Mouse (Mus musculus) heart, embryonic 16.5 days (tissue): ENCODE measurements at regions not wholly inside any gene's neighbourhood (a gene's known extent, or its start where the extent isn't known, plus 50 kb on each side); places are given as distances from the start of the nearest gene placed in this dataset.
"Not testable (repeated sequence)": the region's sequence is repeated elsewhere in the genome, so short reads cannot be mapped to it uniquely, and the experiment has no call there.

Experiments
- ATAC-seq: fragments of 200-750 bp; cut with Nextera tagmentation; replicated peaks from 2 replicates; pipeline ENCODE4 v1.8.0; 2017; ENCODE audit warnings: moderate number of reproducible peaks; ENCODE audit not compliant: insufficient read depth, low FRiP score; ENCODE audit errors: extremely low read depth
- H3K27ac ChIP-seq: fragments of 300-500 bp; sonication (generic); 2 replicates; pipeline ENCODE4 v1.5.1; 2014; ENCODE audit warnings: mild to moderate bottlenecking, low read length, control low read depth, moderate library complexity
- H3K27me3 ChIP-seq: fragments of 300-500 bp; sonication (generic); 2 replicates; pipeline ENCODE4 v1.6.1; 2014; ENCODE audit warnings: low read length, mixed read lengths; ENCODE audit not compliant: control insufficient read depth, insufficient read depth
- H3K36me3 ChIP-seq: fragments of 300-500 bp; sonication (generic); 2 replicates; pipeline ENCODE4 v1.6.1; 2014; ENCODE audit not compliant: control insufficient read depth, insufficient read depth
- H3K4me1 ChIP-seq: fragments of 300-500 bp; sonication (generic); 2 replicates; pipeline ENCODE4 v1.6.1; 2014; ENCODE audit warnings: low read length, mixed read lengths; ENCODE audit not compliant: control insufficient read depth, insufficient read depth
- H3K4me2 ChIP-seq: fragments of 300-500 bp; sonication (generic); 2 replicates; pipeline ENCODE4 v1.6.1; 2014; ENCODE audit warnings: low read depth, mild to moderate bottlenecking, control low read depth, low read length
- H3K4me3 ChIP-seq: fragments of 300-500 bp; sonication (generic); 2 replicates; pipeline ENCODE4 v1.5.1; 2014; ENCODE audit warnings: mild to moderate bottlenecking, control low read depth, low read length
- H3K9ac ChIP-seq: fragments of 300-500 bp; sonication (generic); 2 replicates; pipeline ENCODE4 v1.6.1; 2014; ENCODE audit warnings: low read length, control low read depth
- H3K9me3 ChIP-seq: fragments of 300-500 bp; sonication (generic); replicated peaks from 2 replicates; pipeline ENCODE4 v1.6.1; 2016; ENCODE audit warnings: low read length; ENCODE audit not compliant: control insufficient read depth
- WGBS: fragments of 180-500 bp; shearing (Covaris S2); extraction: QIAGEN DNeasy Blood & Tissue Kit; methylation state at CpG from one replicate; pipeline ENCODE4 v1.1.7; 2014; 5-methylcytosine and 5-hydroxymethylcytosine counted together

- no peaks in the 10 kb centered on the region for H3K36me3 ChIP-seq
- H3K27me3 ChIP-seq = no peaks in the 10 kb centered on the region
- 75% methylated on average over 2 of the region's 2 CpGs for WGBS
- H3K9me3 ChIP-seq = no peaks in the 10 kb centered on the region
- no peak overlapping the region for H3K27ac ChIP-seq
- no peak overlapping the region for H3K4me3 ChIP-seq
- no peaks in the 10 kb centered on the region for H3K4me1 ChIP-seq
- ATAC-seq = no peak
- no peak overlapping the region for H3K4me2 ChIP-seq
- H3K9ac ChIP-seq = no peak overlapping the region
Measured at GRCm38 (mm10) chr17:66206074-66206473, 82.8 kb downstream of the Ddx11 start.

GRCm38 (mm10) chr17:66207653-66208497, 84.6 kb downstream of the Ddx11 start:
- not testable (repeated sequence) for H3K4me3 ChIP-seq, H3K4me2 ChIP-seq, H3K9me3 ChIP-seq, ATAC-seq, H3K27me3 ChIP-seq, H3K27ac ChIP-seq, H3K36me3 ChIP-seq, H3K9ac ChIP-seq, H3K4me1 ChIP-seq
- 63% methylated on average over 6 of the region's 6 CpGs for WGBS

GRCm38 (mm10) chr17:66208803-66209515, 85.6 kb downstream of the Ddx11 start:
- 41% methylated on average over 3 of the region's 6 CpGs for WGBS
- not testable (repeated sequence) for H3K4me2 ChIP-seq, H3K27me3 ChIP-seq, H3K9ac ChIP-seq, H3K4me3 ChIP-seq, H3K27ac ChIP-seq, H3K4me1 ChIP-seq, H3K36me3 ChIP-seq, H3K9me3 ChIP-seq
- ATAC-seq = peak; percentile 73

GRCm38 (mm10) chr17:66211561-66211960, 88.2 kb downstream of the Ddx11 start:
- Histone ChIP-seq H3K27me3 (0 out of 2 replicates have a peak, but pooled peaks cover 1% of the 10 kb centered on the region), H3K9ac (no peak overlapping the region), H3K27ac (no peak overlapping the region), H3K9me3 (no peaks in the 10 kb centered on the region), H3K36me3 (no peaks in the 10 kb centered on the region), H3K4me2 (no peak overlapping the region), H3K4me1 (no peaks in the 10 kb centered on the region), H3K4me3 (no peak overlapping the region)
- ATAC-seq = no peak
- 78% methylated on average over 7 of the region's 7 CpGs for WGBS

- Histone ChIP-seq H3K4me2 (no peak overlapping the region), H3K9me3 (no peaks in the 10 kb centered on the region), H3K27ac (no peak overlapping the region), H3K4me1 (no peaks in the 10 kb centered on the region), H3K9ac (no peak overlapping the region), H3K36me3 (no peaks in the 10 kb centered on the region), H3K27me3 (0 out of 2 replicates have a peak, but pooled peaks cover 3% of the 10 kb centered on the region), H3K4me3 (no peak overlapping the region)
- WGBS = 88% methylated on average over 9 of the region's 9 CpGs
- ATAC-seq = no peak
Measured at GRCm38 (mm10) chr17:66212616-66213015, 89.3 kb downstream of the Ddx11 start.

GRCm38 (mm10) chr17:66218321-66218720, 95.0 kb downstream of the Ddx11 start:
- WGBS = 89% methylated on average over 6 of the region's 6 CpGs
- ATAC-seq = no peak
- Histone ChIP-seq H3K36me3 (no peaks in the 10 kb centered on the region), H3K27me3 (0 out of 2 replicates have a peak, but pooled peaks cover 3% of the 10 kb centered on the region), H3K27ac (no peak overlapping the region), H3K4me3 (no peak overlapping the region), H3K4me2 (no peak overlapping the region), H3K9ac (no peak overlapping the region), H3K4me1 (no peaks in the 10 kb centered on the region), H3K9me3 (no peaks in the 10 kb centered on the region)

GRCm38 (mm10) chr17:66219669-66220435, 96.5 kb downstream of the Ddx11 start:
- 62% methylated on average over 16 of the region's 16 CpGs for WGBS
- no peak for ATAC-seq
- H3K4me2 ChIP-seq = no peak overlapping the region
- H3K4me1 ChIP-seq = no peaks in the 10 kb centered on the region
- H3K27ac ChIP-seq = no peak overlapping the region
- H3K4me3 ChIP-seq = no peak overlapping the region
- no peaks in the 10 kb centered on the region for H3K9me3 ChIP-seq
- H3K9ac ChIP-seq = no peak overlapping the region
- no peaks in the 10 kb centered on the region for H3K36me3 ChIP-seq
- H3K27me3 ChIP-seq = 0 out of 2 replicates have a peak, but pooled peaks cover 3% of the 10 kb centered on the region

- Histone ChIP-seq H3K9me3 (no peaks in the 10 kb centered on the region), H3K4me3 (no peak overlapping the region), H3K4me1 (no peaks in the 10 kb centered on the region), H3K27ac (no peak overlapping the region), H3K27me3 (0 out of 2 replicates have a peak, but pooled peaks cover 3% of the 10 kb centered on the region), H3K4me2 (no peak overlapping the region), H3K36me3 (no peaks in the 10 kb centered on the region), H3K9ac (no peak overlapping the region)
- 6% methylated on average over 8 of the region's 8 CpGs for WGBS
- ATAC-seq = no peak
Measured at GRCm38 (mm10) chr17:66221256-66221655, 97.9 kb downstream of the Ddx11 start.
